Mouse (Mus musculus): ENCODE results near the gene Fads3.

DNA sequence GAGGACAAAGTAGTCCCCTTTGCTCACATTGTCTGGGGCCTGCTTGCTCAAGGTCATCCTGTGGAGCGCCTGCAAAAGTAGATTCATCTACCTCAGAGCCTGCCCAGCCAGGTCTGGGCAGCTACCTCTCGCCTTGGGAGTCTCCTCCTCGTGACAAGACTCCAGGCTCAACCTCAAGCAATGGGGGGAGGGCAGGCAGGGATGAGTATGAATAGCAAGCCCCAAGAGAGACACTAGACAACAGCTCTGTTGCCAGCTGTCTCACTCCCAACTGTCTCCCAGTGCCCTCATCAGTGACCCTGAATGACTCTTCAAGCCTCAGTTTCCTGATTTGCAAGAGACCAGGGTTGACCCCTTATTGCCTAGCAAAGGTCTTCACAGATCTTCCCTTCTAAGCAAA is 28.0 kb upstream of the Fads3 start:
- no peak for TF ChIP-seq CTCF (IDR thresholded peaks at IDR 0.05; ENCODE audit: low read depth)
- TF ChIP-seq EP300 (IDR thresholded peaks at IDR 0.05; ENCODE audit: low read depth), result no peak

Data from heart, postnatal 0 days (tissue).